Mouse (Mus musculus) adipocyte (in vitro differentiated cells): Measurements from ENCODE around the gene Olfr643.
"Not testable (repeated sequence)": the region's sequence is repeated elsewhere in the genome, so short reads cannot be mapped to it uniquely, and the experiment has no call there.

Experiments
- DNase-seq: peaks from one replicate; pipeline ENCODE4 v3.0.0-alpha.2; 2016; ENCODE audit warnings: low spot score

Olfr643 gene

DNA sequence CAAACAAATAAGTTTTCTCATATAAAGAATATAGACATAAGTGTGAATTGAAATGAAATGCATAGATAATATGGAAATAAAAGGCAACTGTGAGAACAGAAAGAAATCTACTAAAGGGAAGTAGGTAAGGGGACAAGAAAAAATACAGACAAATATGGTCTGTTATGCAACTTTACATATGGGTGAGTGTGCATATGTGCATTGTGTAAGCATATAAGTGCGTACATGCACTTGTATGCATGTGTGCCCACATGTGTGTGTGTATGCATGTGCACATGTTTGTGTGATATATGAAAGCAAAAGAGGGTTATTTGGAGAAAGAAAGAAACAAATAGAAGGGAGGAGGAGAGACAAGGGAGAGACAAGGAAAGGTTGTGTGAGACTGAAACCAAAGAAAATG lies 118.3 kb downstream of the Olfr643 start:
- DNase-seq = no peak

GRCm38 (mm10) chr7:104017203-104017602 lies 120.0 kb downstream of the Olfr643 start, which contains the start of gene Olfr639:
Gene Olfr639, minus strand, starts transcription at chr7:104017303.
- no peak for DNase-seq

- DNase-seq = no peak
Measured at GRCm38 (mm10) chr7:103999124-103999523, 138.1 kb downstream of the Olfr643 start.

DNA sequence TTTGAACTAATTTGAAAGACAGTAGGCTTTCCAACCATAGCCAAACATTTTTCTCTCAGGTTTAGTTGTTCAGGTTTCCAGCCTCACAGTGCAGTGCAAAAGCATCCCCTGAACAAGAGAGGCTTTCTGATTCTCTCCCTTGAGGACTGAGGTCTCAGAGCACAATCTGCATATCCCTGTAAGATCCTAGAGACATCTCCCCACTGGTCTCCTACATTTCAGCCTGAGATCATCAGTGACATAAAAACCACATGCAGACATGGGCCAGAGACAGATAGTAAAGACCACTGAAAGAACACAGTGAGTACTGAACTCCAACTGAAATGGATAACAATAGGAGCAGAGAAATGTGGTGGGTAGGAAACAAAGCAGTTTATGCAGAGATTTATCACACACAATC lies 138.8 kb downstream of the Olfr643 start, which contains the start of gene Olfr638:
Gene Olfr638, plus strand, starts transcription at position 301 of the 400 bp plus-strand sequence.
- DNase-seq = no peak

DNA sequence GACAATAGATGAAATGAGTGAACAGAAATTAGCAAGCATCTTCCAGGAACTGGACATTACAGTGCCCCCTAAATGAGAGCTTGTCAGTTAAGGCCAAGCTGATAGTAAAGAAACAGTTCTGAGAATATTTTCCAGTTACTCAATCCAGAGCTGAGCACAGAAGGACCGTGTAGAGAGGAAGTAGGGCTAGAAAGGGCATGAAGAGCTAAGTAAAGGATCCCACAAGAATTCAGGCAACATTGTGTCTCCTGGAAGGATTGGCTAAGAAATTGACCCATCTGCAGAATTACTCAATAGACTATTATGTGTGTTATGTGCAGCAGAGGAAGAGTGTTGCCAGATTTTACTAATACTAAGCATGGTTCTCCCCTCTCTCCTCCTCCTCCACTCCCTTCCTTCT lies 165.4 kb downstream of the Olfr643 start:
- DNase-seq = no peak

- DNase-seq = no peak
Measured at GRCm38 (mm10) chr7:103970852-103971251, 166.4 kb downstream of the Olfr643 start, which contains the start of gene Olfr635. Gene Olfr635, plus strand, starts transcription at chr7:103971152.

- not testable (repeated sequence) for DNase-seq
Measured at GRCm38 (mm10) chr7:103966873-103967272, 170.3 kb downstream of the Olfr643 start.
